Mouse (Mus musculus) kidney, adult 2 months (tissue): ENCODE data around the gene Hist1h3g.

Source experiments
- CTCF ChIP-seq: fragments of 200-500 bp; conservative IDR thresholded peaks from 2 replicates; pipeline ENCODE4 v1.5.1; 2011; ENCODE audit warnings: low read depth, mild to moderate bottlenecking, control low read depth, low read length, moderate library complexity, mixed read lengths; ENCODE audit not compliant: insufficient read depth, insufficient read length
- POLR2A ChIP-seq: fragments of 200-500 bp; IDR thresholded peaks from one replicate; pipeline ENCODE4 v1.6.1; 2011; ENCODE audit warnings: low read depth, low read length, control low read depth

DNA sequence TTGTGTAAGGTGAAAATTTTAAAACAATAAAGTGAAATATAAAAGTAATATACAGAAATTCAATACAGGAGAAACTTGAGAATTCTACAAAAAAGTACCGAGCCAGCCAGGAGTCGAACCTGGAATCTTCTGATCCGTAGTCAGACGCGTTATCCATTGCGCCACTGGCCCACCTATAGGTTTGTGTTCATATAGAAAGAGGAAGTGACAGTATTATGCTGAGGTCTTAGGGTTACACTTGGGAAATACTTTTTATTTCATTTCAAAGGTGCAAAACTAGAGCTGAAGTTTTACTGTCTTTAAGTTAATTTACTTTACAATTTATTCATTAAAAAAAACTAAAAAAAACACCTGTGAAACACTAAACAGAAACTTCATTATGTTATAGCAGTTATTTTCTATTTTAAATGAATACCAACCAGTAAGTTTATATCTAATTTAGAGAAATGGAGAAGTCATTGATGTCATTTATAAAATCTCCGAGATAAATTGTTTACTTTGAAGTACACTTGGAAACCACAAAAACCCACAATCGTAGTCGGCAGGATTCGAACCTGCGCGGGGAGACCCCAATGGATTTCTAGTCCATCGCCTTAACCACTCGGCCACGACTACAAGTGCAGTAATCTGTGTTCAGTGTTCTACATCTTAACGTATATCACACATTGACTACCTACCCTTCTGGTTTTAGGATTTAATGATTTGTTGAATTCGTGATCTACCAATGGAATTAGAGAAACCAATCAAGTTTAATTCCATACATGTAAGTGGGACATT is 34.6 kb upstream of the Hist1h3g start:
- TF ChIP-seq CTCF (no peak), POLR2A (no peak)
